Mouse (Mus musculus): Measurements from ENCODE around the gene Tcf20. TPM values are rescaled to one million over a fixed set of nuclear protein-coding genes. Genes with fewer than 3 reads are reported as not detected.

The Tcf20 gene
- total RNA-seq, 2 experiments from 2014 or later, result 49.9 to 59.1 TPM

- no peak for DNase-seq
- intact Hi-C loops (cut with DNase I), result no loop called here
Measured at GRCm38 (mm10) chr15:82929595-82929994, 58.1 kb downstream of the Tcf20 start.

- intact Hi-C loops (cut with DNase I), result no loop called here
- DNase-seq, result no peak
Measured at GRCm38 (mm10) chr15:82928844-82929243, 58.8 kb downstream of the Tcf20 start.

DNA sequence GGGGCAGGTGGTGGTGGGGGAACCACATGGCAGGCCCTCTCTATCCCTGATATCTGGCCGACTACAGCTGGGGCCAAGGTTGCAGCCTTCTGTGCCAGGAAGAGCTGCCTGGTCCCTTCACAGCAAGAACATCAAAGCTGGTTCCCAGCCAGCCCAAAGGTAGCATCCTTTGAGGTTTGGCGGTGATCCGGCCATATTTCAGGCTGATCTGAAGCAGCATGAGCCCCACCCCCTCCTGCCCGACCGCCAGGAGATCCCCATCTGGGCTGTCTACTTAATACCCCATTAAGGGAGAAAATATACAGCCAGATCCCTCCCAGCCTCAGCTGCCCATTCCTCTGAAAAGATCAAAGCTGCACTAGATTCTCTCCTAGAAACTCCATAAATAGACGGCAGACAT lies 59.6 kb downstream of the Tcf20 start:
- DNase-seq, result no peak
- intact Hi-C loops (cut with DNase I), result no loop called here

DNA sequence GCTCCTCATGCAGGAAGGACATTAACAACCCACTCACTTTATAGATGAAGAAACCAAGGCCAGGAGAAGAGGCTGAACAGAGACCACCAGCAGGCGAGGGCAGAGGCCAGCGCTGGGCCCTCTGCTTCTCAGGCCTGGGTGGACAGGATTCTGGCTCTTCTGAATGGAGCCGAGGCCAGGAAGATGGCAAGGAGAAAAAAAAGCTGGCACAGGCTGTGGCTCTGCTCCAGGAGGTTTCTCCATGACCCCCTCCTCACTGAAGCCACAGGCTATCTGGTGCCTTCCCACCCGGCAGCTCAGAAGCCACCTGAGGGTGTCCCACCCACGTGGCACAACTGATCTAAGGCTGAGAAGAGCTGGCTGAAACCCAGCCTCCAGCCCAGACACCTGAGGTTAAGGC lies 60.6 kb downstream of the Tcf20 start:
- DNase-seq, result no peak
- intact Hi-C loops (cut with DNase I), result no loop called here

- intact Hi-C loops (cut with DNase I), result loop anchor here (5.0 kb wide), 2 partner anchors 107 to 113 kb away; partner anchors contain the start of gene Nfam1
- DNase-seq, result no peak
Measured at GRCm38 (mm10) chr15:82924679-82925425, 62.8 kb downstream of the Tcf20 start.

GRCm38 (mm10) chr15:82923531-82923930 lies 64.1 kb downstream of the Tcf20 start:
- no peak for DNase-seq
- intact Hi-C loops (cut with DNase I), result loop anchor here (5.0 kb wide), 2 partner anchors 109 to 111 kb away; partner anchors contain the start of gene Nfam1

DNA sequence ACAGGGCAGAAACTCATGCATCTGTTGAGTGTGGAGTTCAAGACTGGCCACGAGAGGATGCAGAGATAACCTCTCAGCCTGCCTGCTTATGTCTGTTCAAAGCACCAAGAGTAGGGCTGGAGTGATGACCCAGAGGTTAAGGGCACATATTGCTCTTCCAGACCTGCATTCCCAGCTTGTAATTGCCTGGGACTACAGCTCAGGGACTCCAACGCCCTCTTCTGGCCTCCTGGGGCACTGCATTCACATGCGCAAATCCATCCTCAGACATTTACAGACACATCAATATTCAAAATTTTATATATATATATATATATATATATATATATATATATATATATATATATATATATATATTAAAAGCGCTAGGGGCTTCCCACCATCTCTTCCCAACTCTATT lies 64.9 kb downstream of the Tcf20 start:
- DNase-seq, result no peak
- intact Hi-C loops (cut with DNase I), result loop anchor here (5.0 kb wide), 2 partner anchors 110 kb away; partner anchors contain the start of gene Nfam1

DNA sequence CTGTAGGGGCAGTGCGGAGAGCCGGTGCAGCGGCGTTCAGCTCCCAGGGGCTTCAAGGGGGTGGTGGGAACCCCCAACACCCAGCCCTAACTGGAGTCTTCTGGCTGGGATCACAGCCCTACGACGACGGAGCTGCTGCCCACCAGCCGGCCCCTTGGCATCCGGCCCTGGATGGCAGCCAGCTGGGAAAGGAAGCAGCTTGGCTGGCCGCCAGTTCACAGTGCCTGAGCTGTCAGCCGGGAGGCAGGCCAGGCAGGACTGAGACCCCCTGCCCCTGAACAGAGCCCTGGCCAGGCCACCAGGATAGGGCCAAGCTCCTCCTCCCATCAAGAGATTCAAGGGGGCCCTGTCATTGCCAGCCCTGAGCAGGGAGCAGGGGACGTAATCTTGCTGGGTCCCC lies 65.6 kb downstream of the Tcf20 start:
- intact Hi-C loops (cut with DNase I), result loop anchor here (5.0 kb wide), 2 partner anchors 110 kb away; partner anchors contain the start of gene Nfam1
- peak; percentile 78 to 86 for DNase-seq

DNA sequence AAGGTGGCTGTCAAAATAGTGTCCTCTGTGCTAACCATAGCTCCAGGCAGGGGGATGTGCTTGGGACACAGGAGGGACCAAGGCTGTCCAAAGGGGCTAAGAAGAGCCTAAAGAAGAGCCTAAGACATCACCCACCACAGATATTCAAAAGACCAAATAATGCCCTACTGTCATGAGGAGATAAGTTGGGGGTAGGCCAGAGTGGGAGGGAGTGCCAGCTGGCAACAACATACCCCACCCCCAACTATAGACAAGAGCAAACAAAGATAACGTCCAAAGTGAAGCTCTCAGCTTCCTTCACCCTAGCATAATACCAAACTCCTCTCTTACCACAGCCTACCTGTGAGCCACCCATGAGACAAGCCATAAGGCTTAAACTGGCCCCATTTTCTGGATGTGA lies 66.1 kb downstream of the Tcf20 start:
- no peak for DNase-seq
- intact Hi-C loops (cut with DNase I), result loop anchor here (5.0 kb wide), 2 partner anchors 109 to 111 kb away; partner anchors contain the start of gene Nfam1

DNA sequence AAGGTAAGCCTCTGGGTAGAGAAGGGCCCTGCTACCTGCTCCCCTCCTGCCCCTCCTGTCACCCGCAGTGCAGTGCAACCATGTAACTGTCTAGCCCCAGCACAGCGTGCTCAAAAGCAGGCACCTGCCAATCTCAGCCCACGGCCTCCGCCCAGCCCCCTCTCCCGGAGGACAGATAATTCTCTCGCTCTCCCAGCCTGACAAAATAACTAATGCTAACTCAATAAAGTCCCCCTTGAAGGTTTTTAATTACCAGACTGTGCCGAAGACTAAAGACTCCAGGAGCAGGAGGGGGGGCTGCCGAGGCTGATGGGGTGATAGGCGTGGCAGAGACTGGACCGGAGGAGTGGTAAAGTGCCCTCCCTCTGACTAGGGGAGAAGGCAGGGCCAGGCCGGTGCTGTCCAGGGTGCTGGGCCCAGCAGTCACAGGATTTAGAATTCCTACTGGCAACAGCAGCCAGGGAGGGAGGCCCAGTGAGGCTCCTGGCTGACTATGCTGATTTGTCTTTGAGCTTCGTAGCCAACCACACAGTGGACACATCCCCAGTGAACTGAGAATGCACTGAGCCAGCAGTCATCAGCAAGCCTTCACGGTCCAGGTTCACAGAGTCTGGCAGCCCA lies 66.7 kb downstream of the Tcf20 start:
- intact Hi-C loops (cut with DNase I), result loop anchor here (5.0 kb wide), 2 partner anchors 109 to 111 kb away; partner anchors contain the start of gene Nfam1
- peak; percentile 75 to 80 for DNase-seq

- DNase-seq, result no peak
- intact Hi-C loops (cut with DNase I), result no loop called here
Measured at GRCm38 (mm10) chr15:82917965-82918364, 69.7 kb downstream of the Tcf20 start.

DNA sequence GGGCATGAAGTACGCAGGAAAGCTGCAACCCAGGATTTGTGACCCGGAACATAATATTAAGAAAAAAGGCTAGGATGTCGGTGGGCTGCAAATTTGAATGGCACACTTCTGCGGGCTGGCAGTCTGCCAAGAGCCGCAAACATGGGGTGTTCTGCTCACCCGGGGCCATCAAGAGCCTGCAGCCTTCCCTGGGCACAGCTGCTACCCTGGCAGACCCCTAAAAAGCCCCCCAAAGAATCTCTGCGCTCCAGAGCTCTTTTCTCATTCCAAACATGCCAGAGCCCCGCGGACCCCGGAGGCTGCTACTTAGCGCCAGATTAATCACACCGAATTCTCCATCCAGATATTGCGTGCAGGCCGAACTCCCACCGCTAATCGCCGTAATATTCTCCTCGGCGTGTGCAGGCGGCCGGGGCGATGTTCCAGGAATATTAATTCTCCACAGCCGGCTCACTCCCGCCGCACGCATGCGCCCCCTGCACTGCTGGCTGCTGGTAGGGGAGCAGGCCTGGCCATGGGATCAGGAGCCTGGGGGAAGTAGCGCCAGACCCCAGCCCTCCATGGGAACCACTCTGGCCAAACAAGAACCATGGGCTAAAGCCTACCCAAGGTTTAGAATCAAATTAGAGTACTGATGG lies 70.3 kb downstream of the Tcf20 start:
- peak; percentile 40 to 51 for DNase-seq
- intact Hi-C loops (cut with DNase I), result no loop called here

- DNase-seq, result no peak
- intact Hi-C loops (cut with DNase I), result no loop called here
Measured at GRCm38 (mm10) chr15:82914455-82914854, 73.2 kb downstream of the Tcf20 start.

DNA sequence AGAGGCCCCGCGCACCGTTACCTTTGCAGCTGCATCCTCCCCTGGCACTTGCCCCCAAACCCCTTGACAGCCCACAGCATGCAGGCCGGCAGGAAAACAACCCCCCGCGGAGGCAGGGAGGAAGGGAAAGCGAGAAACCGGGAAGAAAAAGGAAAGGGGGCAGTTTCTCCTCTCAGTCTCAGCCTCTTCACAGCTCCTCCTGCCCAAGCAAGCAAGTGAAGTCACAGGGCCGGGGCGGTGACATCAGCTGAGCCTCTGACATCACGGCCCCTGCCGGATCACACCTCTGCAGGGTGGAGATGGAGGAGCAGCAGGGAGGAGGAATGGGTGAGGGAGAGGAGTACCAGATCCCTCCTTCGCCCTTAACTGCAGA lies 75.7 kb downstream of the Tcf20 start:
- intact Hi-C loops (cut with DNase I), result no loop called here
- no peak for DNase-seq

- DNase-seq, result no peak
- intact Hi-C loops (cut with DNase I), result no loop called here
Measured at GRCm38 (mm10) chr15:82911001-82911964, 76.4 kb downstream of the Tcf20 start.

- intact Hi-C loops (cut with DNase I), result no loop called here
- DNase-seq, result no peak
Measured at GRCm38 (mm10) chr15:82910596-82910995, 77.1 kb downstream of the Tcf20 start.

GRCm38 (mm10) chr15:82909791-82910190 lies 77.9 kb downstream of the Tcf20 start:
- DNase-seq, result no peak
- intact Hi-C loops (cut with DNase I), result loop anchor here (10.0 kb wide), 1 partner anchor 185 kb away; no protein-coding TSS in a partner anchor

DNA sequence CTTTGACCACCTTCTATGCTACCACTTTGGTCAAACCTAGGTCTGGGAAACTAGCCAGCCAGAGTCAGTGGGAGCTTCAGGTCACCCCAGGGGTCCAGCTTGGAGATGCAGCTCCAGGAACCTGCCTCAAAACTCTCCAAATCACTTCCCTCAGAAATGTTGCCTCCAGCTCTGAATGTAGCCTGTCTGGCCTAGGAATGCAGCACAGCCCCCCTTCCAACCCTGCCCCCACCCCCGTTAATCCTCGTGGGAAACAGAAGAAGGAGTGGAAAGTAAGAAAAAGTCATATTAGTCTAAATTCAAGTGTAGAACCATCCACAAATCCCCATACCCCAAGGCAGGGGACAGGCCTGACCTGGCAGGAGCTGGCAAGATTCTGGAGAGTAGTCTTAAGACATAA lies 79.2 kb downstream of the Tcf20 start:
- DNase-seq, result no peak
- intact Hi-C loops (cut with DNase I), result loop anchor here (10.0 kb wide), 1 partner anchor 186 kb away; no protein-coding TSS in a partner anchor

DNA sequence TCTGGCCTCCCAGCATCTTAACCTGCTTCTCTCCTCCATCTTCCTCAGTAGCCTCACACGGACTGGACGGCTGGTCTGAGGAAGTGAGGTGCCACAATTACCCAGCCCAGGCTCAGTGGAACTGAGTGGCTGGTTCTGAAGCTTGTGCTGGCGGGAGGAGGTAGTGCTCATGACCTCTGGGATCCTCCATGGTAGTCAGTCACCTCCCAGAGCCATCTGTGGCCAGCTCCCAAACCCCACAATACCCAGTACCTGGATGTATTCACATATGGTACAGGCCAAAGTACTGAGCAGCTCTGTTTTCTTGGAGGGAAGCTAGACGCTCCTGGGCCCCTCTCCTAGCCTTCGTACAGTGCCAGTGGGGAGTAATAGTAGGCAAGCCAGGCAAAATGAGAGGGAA lies 80.4 kb downstream of the Tcf20 start:
- intact Hi-C loops (cut with DNase I), result loop anchor here (10.0 kb wide), 1 partner anchor 187 kb away; no protein-coding TSS in a partner anchor
- DNase-seq, result no peak

- DNase-seq, result no peak
- intact Hi-C loops (cut with DNase I), result loop anchor here (10.0 kb wide), 1 partner anchor 188 kb away; no protein-coding TSS in a partner anchor
Measured at GRCm38 (mm10) chr15:82906574-82907061, 81.1 kb downstream of the Tcf20 start.

Measured in heart, postnatal 14 days (tissue).